Mouse (Mus musculus): ENCODE data around the gene Scaf8.

- TF ChIP-seq CTCF (IDR thresholded peaks at IDR 0.05): no peak
- TF ChIP-seq EP300 (IDR thresholded peaks at IDR 0.05): no peak
These were observed 39.5 kb upstream of the Scaf8 start for GRCm38 (mm10) chr17:3075166-3075872.

All from lung, postnatal 0 days (tissue).